8 mouse cellular contexts compared by ENCODE assay signal in the genomic region with DNA sequence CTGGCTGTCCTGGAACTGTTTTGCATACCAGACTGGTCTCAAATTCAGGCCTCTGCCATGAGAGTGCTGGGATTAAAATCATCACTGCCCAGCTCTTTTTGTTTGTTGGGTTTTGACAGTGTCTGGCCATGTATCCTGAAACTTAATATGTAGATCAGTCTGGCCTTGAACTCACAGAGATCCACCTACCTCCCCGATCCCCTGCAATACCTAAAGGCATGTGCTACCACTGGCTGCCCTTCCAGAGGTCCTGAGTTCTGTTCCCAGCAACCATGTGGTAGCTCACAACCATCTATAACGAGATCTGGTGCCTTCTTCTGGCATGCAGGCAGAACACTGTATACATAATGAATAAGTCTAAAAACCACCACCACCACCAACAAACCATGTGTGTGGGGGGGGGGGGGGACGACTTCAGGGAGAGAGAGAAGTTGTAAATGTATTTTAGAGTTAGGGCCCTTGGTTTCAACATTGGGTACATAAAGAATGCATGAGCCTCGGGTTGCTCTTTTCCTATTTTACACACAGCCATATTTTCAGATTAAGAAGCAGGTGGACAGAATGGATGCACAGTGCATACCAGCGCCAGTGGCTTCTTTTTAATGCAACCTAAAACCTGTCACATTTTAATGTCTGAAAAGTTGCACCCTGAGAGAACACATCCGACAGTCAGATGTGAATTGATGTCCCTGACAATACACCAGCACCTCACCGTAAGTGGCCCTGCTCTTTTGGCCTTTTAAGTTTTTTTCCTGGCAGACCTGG. TPM values are rescaled to one million over a fixed set of nuclear protein-coding genes. Genes with fewer than 3 reads are reported as not detected.
A peak's percentile ranks its signal among the peaks of the same experiment; 100 is the strongest.
DNase-seq lines count a peak whose midpoint lies in the region; ATAC-seq and TF ChIP-seq lines count a peak whose summit lies in the region.

No protein-coding gene starts in this region.

- H3K4me2 ChIP-seq in intestine, embryonic 15.5 days (replicated peaks) = peak overlapping the region; percentile 85
- peak overlapping the region; percentile 95 for H3K4me2 ChIP-seq in neural tube, embryonic 15.5 days

- TF ChIP-seq POLR2A in lung, adult 2 months (IDR thresholded peaks at IDR 0.05; ENCODE audit: borderline replicate concordance, extremely low read depth, low read depth, low read length) = no peak
- no peak for TF ChIP-seq POLR2A in brain, embryonic 14.5 days (IDR thresholded peaks at IDR 0.05; ENCODE audit: borderline replicate concordance, extremely low read depth, insufficient read depth, insufficient read length, poor library complexity, severe bottlenecking)

- 0 out of 2 replicates have a peak, but pooled peaks cover 3% of the 10 kb centered on the region for H3K36me3 ChIP-seq in intestine, embryonic 15.5 days
- peaks cover 10% of the 10 kb centered on the region for H3K36me3 ChIP-seq in neural tube, embryonic 15.5 days

- no peaks in the 10 kb centered on the region for H3K27me3 ChIP-seq in intestine, embryonic 15.5 days (replicated peaks)
- no peaks in the 10 kb centered on the region for H3K27me3 ChIP-seq in neural tube, embryonic 15.5 days (replicated peaks)

- TF ChIP-seq CTCF in lung, adult 2 months (IDR thresholded peaks at IDR 0.05; ENCODE audit: insufficient read depth, low read length) = no peak
- TF ChIP-seq CTCF in brain, embryonic 14.5 days (IDR thresholded peaks at IDR 0.05; ENCODE audit: borderline replicate concordance, extremely low read depth, insufficient read depth, insufficient read length) = no peak

- DNase-seq in lung, adult 2 months = no peak
- DNase-seq in lung, postnatal 14 days = no peak
- DNase-seq in brain, embryonic 14.5 days (ENCODE audit: low read depth) = peak; percentile 1
- DNase-seq in gastrocnemius, adult 8-10 months (ENCODE audit: low spot score in 2 of 2) = no peak
- DNase-seq in ovary, postnatal 14 days (ENCODE audit: low spot score) = no peak
- no peak for DNase-seq in urinary bladder, adult 2 months (ENCODE audit: low spot score)

- peak overlapping the region; percentile 91 for H3K27ac ChIP-seq in intestine, embryonic 15.5 days
- H3K27ac ChIP-seq in neural tube, embryonic 15.5 days (replicated peaks) = peak overlapping the region; percentile 92

- H3K9ac ChIP-seq in intestine, embryonic 15.5 days = peak overlapping the region; percentile 68
- peak overlapping the region; percentile 89 for H3K9ac ChIP-seq in neural tube, embryonic 15.5 days (replicated peaks)

- H3K4me3 ChIP-seq in lung, adult 2 months (replicated peaks; ENCODE audit: extremely low read depth, low read depth, low read length) = peak overlapping the region; percentile 90
- H3K4me3 ChIP-seq in intestine, embryonic 15.5 days (replicated peaks) = peak overlapping the region; percentile 74
- H3K4me3 ChIP-seq in neural tube, embryonic 15.5 days (replicated peaks) = peak overlapping the region; percentile 97

- ATAC-seq in intestine, embryonic 15.5 days = no peak
- no peak for ATAC-seq in neural tube, embryonic 15.5 days (ENCODE audit: low FRiP score)

- WGBS in lung, adult 2 months = 14% methylated on average over 7 of the region's 7 CpGs
- 13% methylated on average over 7 of the region's 7 CpGs for WGBS in intestine, embryonic 15.5 days
- 22% methylated on average over 7 of the region's 7 CpGs for WGBS in neural tube, embryonic 15.5 days

- no peaks in the 10 kb centered on the region for H3K9me3 ChIP-seq in intestine, embryonic 15.5 days
- H3K9me3 ChIP-seq in neural tube, embryonic 15.5 days (replicated peaks) = no peaks in the 10 kb centered on the region

- peaks cover 5% of the 10 kb centered on the region; the same call in 1 of the 2 replicates for H3K4me1 ChIP-seq in lung, adult 2 months (ENCODE audit: control insufficient read depth, insufficient read depth, low read length)
- peaks cover 5% of the 10 kb centered on the region; the same call in 1 of the 2 replicates for H3K4me1 ChIP-seq in intestine, embryonic 15.5 days (replicated peaks)
- peaks cover 19% of the 10 kb centered on the region for H3K4me1 ChIP-seq in neural tube, embryonic 15.5 days

RNA-seq across cellular contexts. Expression of a gene that starts 0.8 kb away (rescaled TPM):
- polyA plus RNA-seq in lung, adult 2 months (2012; rRNA removed) = 6.9 and 8.0 TPM in 2 replicates
- 20.8 and 24.1 TPM in 2 replicates for polyA plus RNA-seq in brain, embryonic 14.5 days (2012; rRNA removed)
- polyA plus RNA-seq in intestine, embryonic 15.5 days (2015; fragmentation: Nextera tagmentation; extraction: Ambion mirVana) = 7.6 and 7.8 TPM in 2 replicates
- polyA plus RNA-seq in neural tube, embryonic 15.5 days (2015; fragmentation: Nextera tagmentation; extraction: Ambion mirVana) = 4.7 and 7.2 TPM in 2 replicates
- 1 to 10 TPM; 1.2 to 1.9 (median 1.6) TPM for total RNA-seq in gastrocnemius, adult 8-10 months (2022)
- polyA plus RNA-seq in urinary bladder, adult 2 months (2012; rRNA removed) = 14.5 and 17.4 TPM in 2 replicates

RNA-seq across cellular contexts. Expression of a gene that starts 0.9 kb away (rescaled TPM):
- 1.1 and 2.3 TPM in 2 replicates for polyA plus RNA-seq in lung, adult 2 months (2012; rRNA removed)
- polyA plus RNA-seq in brain, embryonic 14.5 days (2012; rRNA removed) = 5.3 and 6.2 TPM in 2 replicates
- 2.8 and 3.4 TPM in 2 replicates for polyA plus RNA-seq in intestine, embryonic 15.5 days (2015; fragmentation: Nextera tagmentation; extraction: Ambion mirVana)
- polyA plus RNA-seq in neural tube, embryonic 15.5 days (2015; fragmentation: Nextera tagmentation; extraction: Ambion mirVana) = 2.7 and 2.9 TPM in 2 replicates
- 1 to 10 TPM; 6.0 to 6.9 (median 6.2) TPM for total RNA-seq in gastrocnemius, adult 8-10 months (2022)
- polyA plus RNA-seq in urinary bladder, adult 2 months (2012; rRNA removed) = 5.7 and 8.2 TPM in 2 replicates

RNA-seq across cellular contexts. Expression of a gene that starts 8.6 kb away (rescaled TPM):
- polyA plus RNA-seq in lung, adult 2 months (2012; rRNA removed) = 28.1 and 42.2 TPM in 2 replicates
- polyA plus RNA-seq in brain, embryonic 14.5 days (2012; rRNA removed) = 93.4 and 93.8 TPM in 2 replicates
- 78.7 and 83.1 TPM in 2 replicates for polyA plus RNA-seq in intestine, embryonic 15.5 days (2015; fragmentation: Nextera tagmentation; extraction: Ambion mirVana)
- polyA plus RNA-seq in neural tube, embryonic 15.5 days (2015; fragmentation: Nextera tagmentation; extraction: Ambion mirVana) = 76.2 and 81.4 TPM in 2 replicates
- 10 to 100 TPM; 31.1 to 45.3 (median 33.5) TPM for total RNA-seq in gastrocnemius, adult 8-10 months (2022)
- 85.6 and 91.4 TPM in 2 replicates for polyA plus RNA-seq in urinary bladder, adult 2 months (2012; rRNA removed)

RNA-seq across cellular contexts. Expression of a gene that starts 37.0 kb away (rescaled TPM):
- polyA plus RNA-seq in lung, adult 2 months (2012; rRNA removed) = 6.5 and 7.7 TPM in 2 replicates
- 34.9 and 44.9 TPM in 2 replicates for polyA plus RNA-seq in brain, embryonic 14.5 days (2012; rRNA removed)
- 51.6 and 57.1 TPM in 2 replicates for polyA plus RNA-seq in intestine, embryonic 15.5 days (2015; fragmentation: Nextera tagmentation; extraction: Ambion mirVana)
- polyA plus RNA-seq in neural tube, embryonic 15.5 days (2015; fragmentation: Nextera tagmentation; extraction: Ambion mirVana) = 70.7 and 81.3 TPM in 2 replicates
- 10 to 100 TPM; 12.3 to 17.5 (median 14.7) TPM for total RNA-seq in gastrocnemius, adult 8-10 months (2022)
- polyA plus RNA-seq in urinary bladder, adult 2 months (2012; rRNA removed) = 22.6 and 25.4 TPM in 2 replicates

RNA-seq across cellular contexts. Expression of a gene that starts 50.4 kb away (rescaled TPM):
- 19.5 and 21.3 TPM in 2 replicates for polyA plus RNA-seq in lung, adult 2 months (2012; rRNA removed)
- 8.8 and 9.5 TPM in 2 replicates for polyA plus RNA-seq in brain, embryonic 14.5 days (2012; rRNA removed)
- polyA plus RNA-seq in intestine, embryonic 15.5 days (2015; fragmentation: Nextera tagmentation; extraction: Ambion mirVana) = 64.4 and 78.1 TPM in 2 replicates
- 11.8 and 16.2 TPM in 2 replicates for polyA plus RNA-seq in neural tube, embryonic 15.5 days (2015; fragmentation: Nextera tagmentation; extraction: Ambion mirVana)
- total RNA-seq in gastrocnemius, adult 8-10 months (2022) = 10 to 100 TPM; 21.8 to 33.6 (median 26.3) TPM
- polyA plus RNA-seq in urinary bladder, adult 2 months (2012; rRNA removed) = 13.5 and 15.8 TPM in 2 replicates
